Mouse (Mus musculus): ENCODE measurements around the gene Cdh1.
"Not testable (repeated sequence)": the region's sequence is repeated elsewhere in the genome, so short reads cannot be mapped to it uniquely, and the experiment has no call there.

Cdh1 gene

GRCm38 (mm10) chr8:106592458-106592857, 10.7 kb upstream of the Cdh1 start:
- DNase-seq (ENCODE audit: low spot score) = no peak

DNA sequence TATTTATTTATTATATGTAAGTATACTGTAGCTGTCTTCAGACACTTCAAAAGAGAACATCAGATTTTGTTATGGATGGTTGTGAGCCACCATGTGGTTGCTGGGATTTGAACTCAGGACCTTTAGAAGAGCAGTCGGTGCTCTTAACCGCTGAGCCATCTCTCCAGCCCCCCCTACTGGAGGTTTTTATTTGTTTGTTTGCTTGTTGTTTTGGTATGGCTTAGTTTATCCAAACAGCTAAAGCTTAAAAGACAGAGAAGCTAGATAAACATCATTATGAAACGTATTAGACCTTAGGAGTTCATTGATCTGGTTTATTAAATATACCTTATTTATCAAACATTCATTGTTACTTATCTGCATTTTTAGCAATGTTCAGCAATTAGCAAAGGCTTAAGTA, 7.5 kb upstream of the Cdh1 start:
- DNase-seq (ENCODE audit: low spot score) = not testable (repeated sequence)

DNA sequence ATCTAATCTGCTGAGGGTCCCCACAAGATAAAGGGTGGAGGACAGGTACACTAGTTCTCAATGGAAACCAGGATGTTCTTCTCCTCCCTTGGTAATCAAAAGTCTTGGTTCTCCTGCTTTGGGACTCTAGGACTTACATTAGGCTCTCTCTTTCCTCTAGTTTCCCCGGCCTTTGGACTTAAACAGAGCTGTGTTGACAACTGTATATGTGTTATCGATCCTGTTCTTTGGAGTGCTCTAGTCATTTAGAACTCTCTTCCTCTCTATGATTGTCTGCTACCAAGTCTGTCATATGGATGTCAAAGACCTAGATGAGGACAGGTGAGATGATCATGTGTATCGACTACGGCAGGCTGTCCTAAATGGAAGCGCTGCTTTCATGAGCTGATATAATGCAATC, 6.1 kb upstream of the Cdh1 start:
- DNase-seq (ENCODE audit: low spot score) = no peak

- DNase-seq (ENCODE audit: low spot score) = no peak
These were observed 3.7 kb upstream of the Cdh1 start for GRCm38 (mm10) chr8:106599265-106599979.

- DNase-seq (ENCODE audit: low spot score) = no peak
These were observed 782 bp downstream of the Cdh1 start for GRCm38 (mm10) chr8:106603933-106604332.

- no peak for DNase-seq (ENCODE audit: low spot score)
These were observed 2.5 kb downstream of the Cdh1 start for GRCm38 (mm10) chr8:106605657-106606056.

- DNase-seq (ENCODE audit: low spot score) = no peak
These were observed 3.0 kb downstream of the Cdh1 start for GRCm38 (mm10) chr8:106606121-106606520.

- no peak for DNase-seq (ENCODE audit: low spot score)
These were observed 3.5 kb downstream of the Cdh1 start for GRCm38 (mm10) chr8:106606601-106607145.

GRCm38 (mm10) chr8:106607783-106608182, 4.6 kb downstream of the Cdh1 start:
- not testable (repeated sequence) for DNase-seq (ENCODE audit: low spot score)

GRCm38 (mm10) chr8:106608425-106608824, 5.3 kb downstream of the Cdh1 start:
- DNase-seq (ENCODE audit: low spot score) = no peak

- no peak for DNase-seq (ENCODE audit: low spot score)
These were observed 6.1 kb downstream of the Cdh1 start for GRCm38 (mm10) chr8:106609076-106609903.

- DNase-seq (ENCODE audit: low spot score) = no peak
These were observed 7.9 kb downstream of the Cdh1 start for GRCm38 (mm10) chr8:106610958-106611640.

DNA sequence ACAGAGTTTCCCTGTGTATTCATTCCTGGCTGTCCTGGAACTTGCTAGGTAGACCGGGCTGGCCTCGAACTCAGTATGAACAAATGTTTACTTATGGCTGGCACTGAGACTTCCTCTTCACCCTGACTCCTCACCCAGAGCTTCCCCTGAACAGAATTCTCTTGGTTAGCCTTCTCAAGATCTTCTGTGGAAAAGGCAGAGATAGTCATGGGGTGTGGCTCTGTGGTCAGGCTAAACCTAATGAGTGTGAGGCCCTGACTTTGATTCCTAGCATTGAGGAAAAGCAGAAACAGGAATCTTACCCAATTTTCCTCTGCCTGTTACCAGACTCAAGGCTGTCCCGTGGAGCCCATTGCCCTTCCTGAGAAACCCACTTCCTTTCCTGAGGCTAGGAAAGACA, 8.9 kb downstream of the Cdh1 start:
- DNase-seq (ENCODE audit: low spot score) = no peak

- no peak for DNase-seq (ENCODE audit: low spot score)
These were observed 11.6 kb downstream of the Cdh1 start for GRCm38 (mm10) chr8:106614704-106615103.

- no peak for DNase-seq (ENCODE audit: low spot score)
These were observed 12.6 kb downstream of the Cdh1 start for GRCm38 (mm10) chr8:106615661-106616299.

- no peak for DNase-seq (ENCODE audit: low spot score)
These were observed 13.5 kb downstream of the Cdh1 start for GRCm38 (mm10) chr8:106616679-106617078.

GRCm38 (mm10) chr8:106617196-106617595, 14.0 kb downstream of the Cdh1 start:
- no peak for DNase-seq (ENCODE audit: low spot score)

- DNase-seq (ENCODE audit: low spot score) = no peak
These were observed 14.7 kb downstream of the Cdh1 start for GRCm38 (mm10) chr8:106617865-106618264.

DNA sequence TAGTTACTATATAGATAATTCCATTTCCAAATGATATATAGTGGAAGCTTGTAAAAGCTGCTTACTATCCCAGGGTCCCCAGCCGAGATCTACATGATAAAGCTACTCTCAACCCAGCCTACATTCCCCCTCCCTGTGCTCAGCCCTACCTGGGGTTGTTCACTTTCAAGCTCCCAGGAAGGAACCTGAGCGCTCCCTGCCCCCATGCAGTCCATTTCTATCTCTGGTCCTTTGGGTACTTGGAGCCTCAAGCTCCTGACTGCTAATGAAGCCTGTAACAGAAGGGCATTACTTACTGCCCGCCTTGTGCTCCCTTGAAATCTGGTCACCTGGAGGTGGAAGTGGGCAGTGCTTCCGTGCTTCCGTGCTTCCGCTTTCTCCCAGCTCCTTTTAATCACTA, 15.2 kb downstream of the Cdh1 start:
- DNase-seq (ENCODE audit: low spot score) = no peak

GRCm38 (mm10) chr8:106619549-106620245, 16.5 kb downstream of the Cdh1 start:
- DNase-seq (ENCODE audit: low spot score) = no peak

GRCm38 (mm10) chr8:106620488-106620887, 17.3 kb downstream of the Cdh1 start:
- DNase-seq (ENCODE audit: low spot score) = no peak

Data from ovary, postnatal 10 days (tissue).